ENCODE assay signal across 13 mouse cellular contexts in the genomic region with DNA sequence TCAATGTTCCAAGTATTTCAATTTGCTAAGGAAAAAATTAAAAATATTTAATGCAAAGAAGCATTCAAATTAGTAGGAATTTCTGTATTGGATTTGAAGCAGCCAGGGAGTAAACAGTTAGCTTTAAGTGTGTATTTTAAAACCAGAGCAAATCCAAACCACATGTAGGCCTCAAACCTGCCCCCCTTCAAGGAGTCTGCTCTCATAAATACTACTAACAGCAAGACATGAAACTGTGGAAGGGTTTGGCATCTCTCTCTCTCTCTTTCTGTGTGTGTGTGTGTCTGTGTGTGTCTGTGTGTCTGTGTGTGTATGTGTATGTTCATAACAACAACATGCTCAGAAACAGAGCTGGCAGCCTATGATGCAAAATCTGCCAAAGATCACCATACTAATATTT.
"Had no signal": no experiment of that assay in that cellular context is flagged by ENCODE, and none has a peak within 500 bp of the region (broad histone marks: within the 10 kb centered on the region; RNA-seq: fewer than 3 reads in every experiment).

No protein-coding gene starts in this region.

- H3K9me3 ChIP-seq: limb, embryonic 13.5 days; liver, embryonic 15.5 days; lung, embryonic 15.5 days; midbrain, embryonic 13.5 days; stomach, embryonic 15.5 days had no signal

- H3K4me2 ChIP-seq: limb, embryonic 13.5 days; liver, embryonic 11.5 days; liver, embryonic 15.5 days; lung, embryonic 15.5 days; midbrain, embryonic 13.5 days; stomach, embryonic 15.5 days had no signal

- H3K27me3 ChIP-seq: liver, embryonic 15.5 days; lung, embryonic 15.5 days; midbrain, embryonic 13.5 days; stomach, embryonic 15.5 days had no signal

- H3K36me3 ChIP-seq: limb, embryonic 13.5 days; liver, embryonic 15.5 days; lung, embryonic 15.5 days; midbrain, embryonic 13.5 days; stomach, embryonic 15.5 days had no signal

- H3K9ac ChIP-seq: limb, embryonic 13.5 days; liver, embryonic 15.5 days; lung, embryonic 15.5 days; midbrain, embryonic 13.5 days; stomach, embryonic 15.5 days had no signal

- H3K4me1 ChIP-seq: liver, embryonic 15.5 days; lung, embryonic 15.5 days; midbrain, embryonic 13.5 days; stomach, embryonic 15.5 days had no signal

- ATAC-seq: midbrain, embryonic 13.5 days had no signal

- H3K27ac ChIP-seq: limb, embryonic 13.5 days; liver, embryonic 15.5 days; lung, embryonic 15.5 days; midbrain, embryonic 13.5 days; stomach, embryonic 15.5 days had no signal

- H3K4me3 ChIP-seq: limb, embryonic 13.5 days; liver, embryonic 15.5 days; lung, embryonic 15.5 days; midbrain, embryonic 13.5 days; stomach, embryonic 15.5 days had no signal

- DNase-seq: kidney, adult 8-10 months; kidney, postnatal 25 days; layer of hippocampus, adult 9-11 months; layer of hippocampus, postnatal 36 days; spleen, adult 18-20 months; thymus, adult 2 months; thymus, postnatal 25 days had no signal
